Mouse (Mus musculus): ENCODE measurements around the gene Mvp. TPM values are rescaled to one million over a fixed set of nuclear protein-coding genes. Genes with fewer than 3 reads are reported as not detected.

The Mvp gene
- polyA plus RNA-seq, 1 experiment, result 353 TPM

GRCm38 (mm10) chr7:126996449-126996848 is 18.0 kb downstream of the Mvp start:
- TF ChIP-seq CTCF (IDR thresholded peaks at IDR 0.05; ENCODE audit: extremely low read depth, insufficient read length, insufficient replicate concordance, low read depth, low read length) (no peak), POLR2A (IDR thresholded peaks at IDR 0.05; ENCODE audit: low read depth, low read length) (no peak)
- WGBS, result 91% methylated on average over 4 of the region's 4 CpGs

GRCm38 (mm10) chr7:126988816-126989215 is 25.6 kb downstream of the Mvp start:
- Histone ChIP-seq H3K4me1 (ENCODE audit: control insufficient read depth, insufficient read depth, insufficient read length, low read length) (no peaks in the 10 kb centered on the region), H3K27me3 (ENCODE audit: control insufficient read depth, insufficient read depth, low read length) (no peaks in the 10 kb centered on the region), H3K36me3 (ENCODE audit: control insufficient read depth, insufficient read depth, low read length) (peaks cover 63% of the 10 kb centered on the region), H3K27ac (ENCODE audit: insufficient read depth, low read depth, low read length) (no peak overlapping the region), H3K4me3 (ENCODE audit: low read depth, low read length) (no peak overlapping the region)
- TF ChIP-seq CTCF (IDR thresholded peaks at IDR 0.05; ENCODE audit: extremely low read depth, insufficient read length, insufficient replicate concordance, low read depth, low read length) (no peak), POLR2A (IDR thresholded peaks at IDR 0.05; ENCODE audit: low read depth, low read length) (no peak)
- WGBS, result 80% methylated on average over 8 of the region's 8 CpGs

More at GRCm38 (mm10) chr7:126996449-126996848, 18.0 kb downstream of the Mvp start:
- H3K27ac ChIP-seq (ENCODE audit: insufficient read depth, low read depth, low read length), result no peak overlapping the region
- H3K36me3 ChIP-seq (ENCODE audit: control insufficient read depth, insufficient read depth, low read length), result peaks cover 81% of the 10 kb centered on the region
- no peaks in the 10 kb centered on the region for H3K27me3 ChIP-seq (ENCODE audit: control insufficient read depth, insufficient read depth, low read length)
- H3K4me3 ChIP-seq (ENCODE audit: low read depth, low read length), result no peak overlapping the region
- no peaks in the 10 kb centered on the region for H3K4me1 ChIP-seq (ENCODE audit: control insufficient read depth, insufficient read depth, insufficient read length, low read length)

DNA sequence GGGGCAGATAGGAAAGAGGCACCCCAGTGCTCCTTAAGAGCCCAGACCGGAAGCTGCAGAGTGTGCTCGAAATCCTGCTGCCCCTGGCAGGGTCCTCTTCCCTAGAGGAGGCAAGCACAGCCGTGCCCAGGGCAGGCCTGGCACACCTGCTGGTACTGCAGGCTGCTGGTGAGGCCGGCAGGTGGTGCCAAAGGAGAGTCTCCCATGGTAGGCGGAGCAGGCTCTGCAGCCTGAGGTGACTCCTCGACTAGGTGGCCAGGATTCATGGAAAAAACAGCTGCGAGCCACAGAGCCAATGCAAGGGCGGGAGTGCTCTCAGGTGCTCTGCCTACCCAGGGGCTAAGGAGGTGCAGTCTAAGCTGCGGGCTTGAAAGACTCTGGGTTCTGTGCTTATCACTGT is 28.1 kb downstream of the Mvp start:
- H3K4me3 ChIP-seq (ENCODE audit: low read depth, low read length), result no peak overlapping the region
- no peak overlapping the region for H3K27ac ChIP-seq (ENCODE audit: insufficient read depth, low read depth, low read length)
- H3K4me1 ChIP-seq (ENCODE audit: control insufficient read depth, insufficient read depth, insufficient read length, low read length), result peaks cover 20% of the 10 kb centered on the region; the same call in 1 of the 2 replicates
- no peak for TF ChIP-seq POLR2A (IDR thresholded peaks at IDR 0.05; ENCODE audit: low read depth, low read length)
- TF ChIP-seq CTCF (IDR thresholded peaks at IDR 0.05; ENCODE audit: extremely low read depth, insufficient read length, insufficient replicate concordance, low read depth, low read length), result peak; percentile 62
- WGBS, result 23% methylated on average over 9 of the region's 9 CpGs
- peaks cover 45% of the 10 kb centered on the region for H3K36me3 ChIP-seq (ENCODE audit: control insufficient read depth, insufficient read depth, low read length)
- H3K27me3 ChIP-seq (ENCODE audit: control insufficient read depth, insufficient read depth, low read length), result no peaks in the 10 kb centered on the region

- TF ChIP-seq POLR2A (IDR thresholded peaks at IDR 0.05; ENCODE audit: low read depth, low read length), result no peak
- no peak for TF ChIP-seq CTCF (IDR thresholded peaks at IDR 0.05; ENCODE audit: extremely low read depth, insufficient read length, insufficient replicate concordance, low read depth, low read length)
- peaks cover 23% of the 10 kb centered on the region for H3K4me1 ChIP-seq (ENCODE audit: control insufficient read depth, insufficient read depth, insufficient read length, low read length)
- no peak overlapping the region for H3K27ac ChIP-seq (ENCODE audit: insufficient read depth, low read depth, low read length)
- WGBS, result 78% methylated on average over 10 of the region's 10 CpGs
- H3K4me3 ChIP-seq (ENCODE audit: low read depth, low read length), result no peak overlapping the region
- peaks cover 43% of the 10 kb centered on the region for H3K36me3 ChIP-seq (ENCODE audit: control insufficient read depth, insufficient read depth, low read length)
- no peaks in the 10 kb centered on the region for H3K27me3 ChIP-seq (ENCODE audit: control insufficient read depth, insufficient read depth, low read length)
Observed at GRCm38 (mm10) chr7:126984667-126985444, 29.6 kb downstream of the Mvp start.

DNA sequence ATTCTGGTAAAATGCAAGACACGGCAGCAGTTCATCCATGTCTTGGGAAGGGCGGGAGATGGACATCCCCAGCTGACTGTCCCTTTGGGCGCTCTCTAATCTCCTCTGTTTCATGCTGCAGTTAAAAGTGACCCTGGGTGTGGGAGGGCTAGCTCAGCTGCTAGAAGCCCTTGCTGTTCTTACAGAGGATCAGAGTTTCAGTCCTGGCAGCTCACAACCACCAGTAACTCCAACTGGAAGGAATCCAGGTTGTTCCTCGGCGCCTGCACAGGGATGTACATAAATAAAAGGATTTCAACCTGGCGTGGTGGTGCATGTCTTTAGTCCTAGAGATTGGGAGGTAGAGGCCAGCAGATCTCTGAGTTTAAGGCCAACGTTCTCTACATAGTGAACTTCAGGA is 31.3 kb downstream of the Mvp start:
- 77% methylated on average over 7 of the region's 7 CpGs for WGBS
- TF ChIP-seq CTCF (IDR thresholded peaks at IDR 0.05; ENCODE audit: extremely low read depth, insufficient read length, insufficient replicate concordance, low read depth, low read length), result no peak
- TF ChIP-seq POLR2A (IDR thresholded peaks at IDR 0.05; ENCODE audit: low read depth, low read length), result no peak

GRCm38 (mm10) chr7:126982054-126982453 is 32.4 kb downstream of the Mvp start:
- 27% methylated on average over 4 of the region's 4 CpGs for WGBS
- no peak for TF ChIP-seq CTCF (IDR thresholded peaks at IDR 0.05; ENCODE audit: extremely low read depth, insufficient read length, insufficient replicate concordance, low read depth, low read length)
- TF ChIP-seq POLR2A (IDR thresholded peaks at IDR 0.05; ENCODE audit: low read depth, low read length), result no peak
- Histone ChIP-seq H3K27me3 (ENCODE audit: control insufficient read depth, insufficient read depth, low read length) (no peaks in the 10 kb centered on the region), H3K4me1 (ENCODE audit: control insufficient read depth, insufficient read depth, insufficient read length, low read length) (peaks cover 37% of the 10 kb centered on the region), H3K4me3 (ENCODE audit: low read depth, low read length) (no peak overlapping the region), H3K36me3 (ENCODE audit: control insufficient read depth, insufficient read depth, low read length) (peaks cover 40% of the 10 kb centered on the region), H3K27ac (ENCODE audit: insufficient read depth, low read depth, low read length) (peak overlapping the region; percentile 86)

More for the DNA sequence above, 31.3 kb downstream of the Mvp start:
- no peaks in the 10 kb centered on the region for H3K27me3 ChIP-seq (ENCODE audit: control insufficient read depth, insufficient read depth, low read length)
- peak overlapping the region; percentile 86 for H3K27ac ChIP-seq (ENCODE audit: insufficient read depth, low read depth, low read length)
- no peak overlapping the region for H3K4me3 ChIP-seq (ENCODE audit: low read depth, low read length)
- H3K36me3 ChIP-seq (ENCODE audit: control insufficient read depth, insufficient read depth, low read length), result peaks cover 44% of the 10 kb centered on the region
- H3K4me1 ChIP-seq (ENCODE audit: control insufficient read depth, insufficient read depth, insufficient read length, low read length), result peaks cover 33% of the 10 kb centered on the region

- WGBS, result 74% methylated on average over 2 of the region's 2 CpGs
- Histone ChIP-seq H3K4me1 (ENCODE audit: control insufficient read depth, insufficient read depth, insufficient read length, low read length) (peaks cover 37% of the 10 kb centered on the region), H3K4me3 (ENCODE audit: low read depth, low read length) (no peak overlapping the region), H3K36me3 (ENCODE audit: control insufficient read depth, insufficient read depth, low read length) (peaks cover 35% of the 10 kb centered on the region), H3K27ac (ENCODE audit: insufficient read depth, low read depth, low read length) (peak overlapping the region; percentile 19; the same call in 1 of the 2 replicates), H3K27me3 (ENCODE audit: control insufficient read depth, insufficient read depth, low read length) (no peaks in the 10 kb centered on the region)
- no peak for TF ChIP-seq CTCF (IDR thresholded peaks at IDR 0.05; ENCODE audit: extremely low read depth, insufficient read length, insufficient replicate concordance, low read depth, low read length)
- no peak for TF ChIP-seq POLR2A (IDR thresholded peaks at IDR 0.05; ENCODE audit: low read depth, low read length)
Observed at GRCm38 (mm10) chr7:126981601-126982000, 32.8 kb downstream of the Mvp start.
